Mouse (Mus musculus) layer of hippocampus, postnatal 25 days (tissue): ENCODE measurements around the gene Psd. TPM values are rescaled to one million over a fixed set of nuclear protein-coding genes. Genes with fewer than 3 reads are reported as not detected.

ENCODE experiments used
- DNase-seq, 2 experiments: peaks; one replicate each; pipeline ENCODE4 v3.0.0; 2022; ENCODE audit warnings: mixed read lengths in 2 of 2, low spot score in 1 of 2; ENCODE audit errors: extremely low spot score in 1 of 2
- microRNA-seq, 2 experiments: library from miRNA; unstranded; fragments of <30 nt; microRNA quantifications; one replicate each; pipeline ENCODE4 v1.2.0; 2021
- total RNA-seq, 2 experiments: library from RNA; stranded (reverse); gene quantifications; 2 replicates each; pipeline ENCODE4 v1.2.3; 2021

Psd gene
- total RNA-seq, 2 experiments from 2014 or later, result 765 to 790 TPM

DNA sequence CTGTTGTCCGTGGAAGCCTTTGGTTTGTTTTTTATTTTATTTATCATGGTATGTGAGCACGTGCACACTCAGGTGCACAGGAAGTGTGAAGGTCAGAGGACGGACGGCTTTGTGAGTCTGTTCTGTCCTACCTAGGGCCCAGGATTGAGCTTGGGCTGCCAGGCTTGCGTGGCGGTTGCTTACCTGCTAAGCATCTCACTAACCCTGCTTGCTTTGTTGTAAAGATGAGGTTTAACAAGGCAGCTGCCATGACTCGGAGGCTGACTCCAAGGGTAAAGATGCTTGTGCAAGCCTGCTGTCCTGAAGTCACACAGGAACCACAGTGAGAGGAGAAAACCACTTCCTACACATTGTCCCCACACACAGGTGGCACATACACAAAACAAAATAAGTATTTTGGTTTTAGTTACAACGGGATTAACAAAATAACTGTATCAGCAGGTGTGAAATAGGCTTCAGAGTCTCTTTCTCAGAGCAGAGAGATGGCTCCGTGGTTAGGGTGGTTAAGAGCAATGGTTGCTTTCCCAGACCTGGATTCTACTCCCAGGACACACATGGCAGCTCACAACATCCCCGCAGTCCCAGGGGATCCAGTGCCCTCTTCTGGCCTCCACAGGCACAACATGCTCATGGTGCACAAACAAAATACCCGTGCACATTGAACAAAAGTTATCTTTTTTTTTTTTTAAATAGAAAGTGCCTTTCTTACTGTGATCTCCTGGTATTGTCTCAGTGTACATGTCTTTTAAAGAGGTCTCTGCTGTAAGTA, 44.7 kb downstream of the Psd start:
- no peak for DNase-seq

DNA sequence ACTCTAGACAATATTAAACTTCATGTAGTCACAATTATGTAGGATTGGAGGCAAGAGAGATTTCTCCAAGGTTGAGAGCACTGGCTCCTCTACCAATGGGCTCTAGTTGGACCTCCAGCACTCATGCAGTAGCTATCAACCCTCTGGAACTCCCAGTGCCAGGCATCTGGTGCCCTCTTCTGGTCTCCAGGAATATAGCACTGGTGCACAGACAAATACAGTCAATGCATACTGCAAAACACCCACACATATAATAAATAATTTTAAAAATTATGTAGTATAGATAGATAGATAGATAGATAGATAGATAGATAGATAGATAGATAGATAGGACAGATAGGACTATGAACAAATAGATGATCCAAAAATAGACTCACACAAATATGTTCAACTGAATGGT, 51.6 kb downstream of the Psd start:
- DNase-seq, result no peak

DNA sequence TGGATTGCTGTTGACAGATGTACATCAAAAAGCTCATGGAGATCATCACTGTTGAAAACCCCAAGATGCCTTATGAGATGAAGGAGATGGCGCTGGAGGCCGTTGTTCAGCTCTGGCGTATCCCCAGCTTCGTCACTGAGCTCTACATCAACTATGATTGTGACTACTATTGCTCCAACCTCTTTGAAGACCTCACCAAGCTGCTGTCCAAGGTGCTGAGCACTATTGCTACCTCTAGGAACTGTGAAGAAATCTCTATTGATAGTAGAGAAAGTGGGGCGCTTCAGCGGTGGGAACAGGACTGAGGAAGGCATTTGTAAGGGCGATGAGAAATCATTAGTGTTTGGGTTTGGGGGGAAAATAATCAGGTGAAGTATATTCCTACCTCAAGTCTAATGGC, 62.2 kb downstream of the Psd start:
- DNase-seq, result no peak

Small RNA genes lying within 50 kb of the gene (microRNA-seq; reads per million reads assigned to microRNA genes)
- 3.4 to 3.5 reads per million in 2 experiments for gene Mir146b

Other genes with a start within 250 kb of the Psd start
- not detected for gene Elovl3, start 195.3 kb downstream of the Psd start, total RNA-seq
- gene Pitx3, start 178.8 kb downstream of the Psd start, total RNA-seq, result not detected
- gene Gbf1, start 174.6 kb downstream of the Psd start, total RNA-seq, result 10 to 100 TPM; 93.3 to 97.6 TPM
- gene Nfkb2, start 22.8 kb downstream of the Psd start, total RNA-seq, result 1 to 10 TPM; 1.8 to 2.8 TPM
- 10 to 100 TPM; 29.0 to 32.8 TPM for gene Fbxl15, start 1.0 kb upstream of the Psd start, total RNA-seq
- gene Cuedc2, start 11.5 kb upstream of the Psd start, total RNA-seq, result 100 to 1,000 TPM; 164 to 189 TPM
- gene Mfsd13a, start 14.0 kb upstream of the Psd start, total RNA-seq, result 10 to 100 TPM; 29.9 to 31.4 TPM
- under 1 TPM; 0.76 to 0.89 TPM for gene 2310034G01Rik, start 23.1 kb upstream of the Psd start, total RNA-seq
- 100 to 1,000 TPM; 174 to 194 TPM for gene Actr1a, start 68.6 kb upstream of the Psd start, total RNA-seq
- gene Sufu, start 69.7 kb upstream of the Psd start, total RNA-seq, result 10 to 100 TPM; 19.4 to 22.1 TPM
- gene Trim8, start 174.5 kb upstream of the Psd start, total RNA-seq, result 100 to 1,000 TPM; 105 to 109 TPM
- 100 to 1,000 TPM; 123 to 127 TPM for gene Arl3, start 246.0 kb upstream of the Psd start, total RNA-seq
- 1 to 10 TPM; 4.4 to 6.3 TPM for gene Sfxn2, start 246.2 kb upstream of the Psd start, total RNA-seq